Mouse (Mus musculus) CH12.LX (cell line): ENCODE measurements around the gene Eef1akmt3. TPM values are rescaled to one million over a fixed set of nuclear protein-coding genes. Genes with fewer than 3 reads are reported as not detected.

Experiments used
- DNase-seq: peaks from one replicate; pipeline ENCODE4 v3.0.0-alpha.2; 2013; ENCODE audit errors: extremely low read depth
- H3K27ac ChIP-seq: 2 replicates; pipeline ENCODE4 v1.5.1; 2012; ENCODE audit warnings: low read depth, mild to moderate bottlenecking, control low read depth, moderate library complexity; ENCODE audit not compliant: insufficient read depth
- H3K27me3 ChIP-seq: replicated peaks from 2 replicates; pipeline ENCODE3; 2012; ENCODE audit warnings: inconsistent platforms
- H3K36me3 ChIP-seq, 2 experiments: replicated peaks in 1 of 2; 2 replicates each; pipeline versions ENCODE3 to v1.6.1; 2012; ENCODE audit warnings: inconsistent platforms in 1 of 2, low read length in 1 of 2, mild to moderate bottlenecking in 1 of 2, mixed read lengths in 1 of 2, moderate library complexity in 1 of 2; ENCODE audit not compliant: control insufficient read depth in 1 of 2, insufficient read depth in 1 of 2
- H3K4me1 ChIP-seq, 2 experiments: 2 replicates each; pipeline ENCODE4 v1.6.1; 2012; ENCODE audit warnings: inconsistent platforms in 1 of 2, moderate library complexity in 1 of 2; ENCODE audit not compliant: insufficient read depth in 2 of 2, control insufficient read depth in 1 of 2
- H3K4me2 ChIP-seq: 2 replicates; pipeline ENCODE4 v1.6.1; 2012; ENCODE audit warnings: low read depth, mild to moderate bottlenecking, control low read depth; ENCODE audit not compliant: poor library complexity, insufficient read depth, severe bottlenecking
- H3K4me3 ChIP-seq, 3 experiments: fragments of 150-350 bp in 1 of 3; sonication (generic) in 1 of 3; replicated peaks in 1 of 3; 2 replicates each; pipeline versions ENCODE3 to v1.5.1; 2011 to 2012; ENCODE audit warnings: low read depth in 2 of 3, low read length in 2 of 3, mild to moderate bottlenecking in 2 of 3, moderate library complexity in 2 of 3, control low read depth in 1 of 3, improper control_type of control experiment in 1 of 3, inconsistent platforms in 1 of 3, mixed read lengths in 1 of 3; ENCODE audit not compliant: poor library complexity in 1 of 3
- H3K79me2 ChIP-seq: replicated peaks from 2 replicates; pipeline ENCODE4 v1.6.1; 2012; ENCODE audit warnings: mild to moderate bottlenecking, moderate library complexity; ENCODE audit not compliant: control insufficient read depth, poor library complexity, insufficient read depth, severe bottlenecking; ENCODE audit errors: extremely low read depth
- H3K9ac ChIP-seq: 2 replicates; pipeline ENCODE4 v1.6.1; 2012; ENCODE audit warnings: low read depth, mild to moderate bottlenecking, control low read depth, moderate library complexity; ENCODE audit not compliant: insufficient read depth
- H3K9me3 ChIP-seq: replicated peaks from 2 replicates; pipeline ENCODE3; 2012; ENCODE audit warnings: low read length, inconsistent platforms, mixed read lengths
- ELF1 ChIP-seq: IDR thresholded peaks from 2 replicates; pipeline ENCODE4 v1.6.1; 2014; ENCODE audit warnings: low read depth, mild to moderate bottlenecking, inconsistent platforms, low read length, improper control_type of control experiment
- ETS1 ChIP-seq: conservative IDR thresholded peaks from 2 replicates; pipeline ENCODE4 v1.6.1; 2012; ENCODE audit warnings: low read depth, mild to moderate bottlenecking, inconsistent platforms, low read length, improper control_type of control experiment, moderate library complexity
- HCFC1 ChIP-seq: IDR thresholded peaks from 2 replicates; pipeline ENCODE4 v1.6.1; 2012; ENCODE audit warnings: low read depth, mild to moderate bottlenecking, inconsistent platforms, low read length, improper control_type of control experiment
- JUND ChIP-seq: conservative IDR thresholded peaks from 2 replicates; pipeline ENCODE4 v1.6.1; 2011; ENCODE audit warnings: low read depth, low read length, improper control_type of control experiment
- MAX ChIP-seq: IDR thresholded peaks from 2 replicates; pipeline ENCODE4 v1.6.1; 2011; ENCODE audit warnings: low read length, improper control_type of control experiment
- MAZ ChIP-seq: IDR thresholded peaks from 2 replicates; pipeline ENCODE4 v1.6.1; 2012; ENCODE audit warnings: low read depth, mild to moderate bottlenecking, inconsistent platforms, low read length, improper control_type of control experiment, moderate library complexity
- MEF2A ChIP-seq: IDR thresholded peaks from 2 replicates; pipeline ENCODE4 v1.6.1; 2014; ENCODE audit warnings: low read depth, mild to moderate bottlenecking, inconsistent platforms, low read length, improper control_type of control experiment, borderline replicate concordance
- POLR2A ChIP-seq: IDR thresholded peaks from 2 replicates; pipeline ENCODE4 v1.6.1; 2011; ENCODE audit warnings: low read depth, mild to moderate bottlenecking, improper control_type of control experiment, low read length
- POLR2AphosphoS2 ChIP-seq: IDR thresholded peaks from 2 replicates; pipeline ENCODE4 v1.6.1; 2011; ENCODE audit warnings: low read depth, low read length, improper control_type of control experiment
- SIN3A ChIP-seq: IDR thresholded peaks from 2 replicates; pipeline ENCODE4 v1.6.1; 2012; ENCODE audit warnings: low read length, improper control_type of control experiment, inconsistent platforms
- TBP ChIP-seq: conservative IDR thresholded peaks from 2 replicates; pipeline ENCODE4 v1.6.1; 2011; ENCODE audit warnings: low read depth, low read length, improper control_type of control experiment
- USF1 ChIP-seq: IDR thresholded peaks from 2 replicates; pipeline ENCODE4 v1.6.1; 2014; ENCODE audit warnings: low read depth, mild to moderate bottlenecking, inconsistent platforms, low read length, improper control_type of control experiment
- USF2 ChIP-seq: conservative IDR thresholded peaks from 2 replicates; pipeline ENCODE4 v1.6.1; 2011; ENCODE audit warnings: low read depth, low read length, improper control_type of control experiment
- ZNF384 ChIP-seq: IDR thresholded peaks from 2 replicates; pipeline ENCODE4 v1.6.1; 2012; ENCODE audit warnings: low read depth, low read length, improper control_type of control experiment, inconsistent platforms
- dilution Hi-C: fragments of 300-500 bp; cut with MboI; formaldehyde crosslinking; loops from 2 replicates; pipeline ENCODE4 v1.14.3; 2020; ENCODE audit warnings: low sequenced_read_pairs; ENCODE audit not compliant: extremely low pct_unique_long_range_greater_than_20kb, extremely low pct_ligation_motif_present
- in situ Hi-C: fragments of 300-500 bp; cut with MboI; formaldehyde crosslinking; loops from 3 replicates; pipeline ENCODE4 v1.14.3; 2019; ENCODE audit warnings: low sequenced_read_pairs, low pct_ligation_motif_present, low pct_unique_long_range_greater_than_20kb, mixed read lengths
- polyA plus RNA-seq: library from polyadenylated mRNA; unstranded; fragments of >175 nt; gene quantifications from 2 replicates; pipeline ENCODE4 v1.2.1, GENCODE M21; 2012; ENCODE audit warnings: low read depth; ENCODE audit not compliant: insufficient read length
- total RNA-seq, 2 experiments: library from RNA; depleted of rRNA; stranded (reverse); fragments of 300-350 nt in 1 of 2; fragments of >200 nt in 1 of 2; gene quantifications; 2 replicates each; pipeline ENCODE4 v1.2.3; 2012 to 2014

The Eef1akmt3 gene
- total and polyA plus RNA-seq, 3 experiments: 0.78 to 1.1 (median 0.98) TPM

GRCm38 (mm10) chr10:126981746-126982145 lies 59.6 kb downstream of the Eef1akmt3 start:
- Histone ChIP-seq H3K36me3 (peaks cover 3 to 22% of the 10 kb centered on the region in 2 experiments), H3K4me3 (no peak overlapping the region), H3K4me2 (no peak overlapping the region), H3K9ac (no peak overlapping the region), H3K27me3 (peaks cover 6% of the 10 kb centered on the region), H3K79me2 (peaks cover 23% of the 10 kb centered on the region), H3K4me1 (peaks cover 12 to 43% of the 10 kb centered on the region in 2 experiments), H3K27ac (no peak overlapping the region)
- DNase-seq: no peak
- in situ Hi-C loops: no loop called here
- dilution Hi-C loops: no loop called here
- TF ChIP-seq SIN3A: no peak
- no peak for TF ChIP-seq HCFC1
- TF ChIP-seq JUND: no peak
- no peak for TF ChIP-seq POLR2A
- TF ChIP-seq MAX: no peak
- no peak for TF ChIP-seq ZNF384
- TF ChIP-seq ETS1: no peak
- TF ChIP-seq TBP: no peak
- no peak for TF ChIP-seq MEF2A
- no peak for TF ChIP-seq USF2
- no peak for TF ChIP-seq ELF1
- TF ChIP-seq USF1: no peak
- no peak for TF ChIP-seq MAZ
- TF ChIP-seq POLR2AphosphoS2: no peak
- TF ChIP-seq, all 38 proteins: peak for 0
- no peaks in the 10 kb centered on the region for H3K9me3 ChIP-seq

Other genes with a start within 250 kb of the Eef1akmt3 start
- gene Atp23, start 140.2 kb downstream of the Eef1akmt3 start, total RNA-seq (2012; rRNA removed): 16.7 and 19.8 TPM in 2 replicates
- 15.4 and 17.2 TPM in 2 replicates for gene Atp23, start 140.2 kb downstream of the Eef1akmt3 start, total RNA-seq (2014; rRNA removed)
- 16.9 and 18.9 TPM in 2 replicates for gene Atp23, start 140.2 kb downstream of the Eef1akmt3 start, polyA plus RNA-seq
- 13.2 and 20.2 TPM in 2 replicates for gene Ctdsp2, start 62.8 kb downstream of the Eef1akmt3 start, total RNA-seq (2012; rRNA removed)
- 7.5 and 8.9 TPM in 2 replicates for gene Ctdsp2, start 62.8 kb downstream of the Eef1akmt3 start, total RNA-seq (2014; rRNA removed)
- gene Ctdsp2, start 62.8 kb downstream of the Eef1akmt3 start, polyA plus RNA-seq: 17.7 and 21.9 TPM in 2 replicates
- gene Avil, start 40.8 kb downstream of the Eef1akmt3 start, total RNA-seq (2012; rRNA removed): 2.1 and 2.7 TPM in 2 replicates
- gene Avil, start 40.8 kb downstream of the Eef1akmt3 start, total RNA-seq (2014; rRNA removed): 8.2 and 9.9 TPM in 2 replicates
- gene Avil, start 40.8 kb downstream of the Eef1akmt3 start, polyA plus RNA-seq: 18.8 and 20.0 TPM in 2 replicates
- 72.0 and 78.0 TPM in 2 replicates for gene Tsfm, start 10.7 kb downstream of the Eef1akmt3 start, total RNA-seq (2012; rRNA removed)
- 88.9 and 93.9 TPM in 2 replicates for gene Tsfm, start 10.7 kb downstream of the Eef1akmt3 start, total RNA-seq (2014; rRNA removed)
- 53.0 and 53.2 TPM in 2 replicates for gene Tsfm, start 10.7 kb downstream of the Eef1akmt3 start, polyA plus RNA-seq
- gene Mettl1, start 99 bp downstream of the Eef1akmt3 start, total RNA-seq (2012; rRNA removed): 28.4 and 32.7 TPM in 2 replicates
- gene Mettl1, start 99 bp downstream of the Eef1akmt3 start, total RNA-seq (2014; rRNA removed): 19.6 and 21.6 TPM in 2 replicates
- gene Mettl1, start 99 bp downstream of the Eef1akmt3 start, polyA plus RNA-seq: 44.0 and 49.4 TPM in 2 replicates
- 0.34 and 0.42 TPM in 2 replicates for gene Cyp27b1, start 6.7 kb upstream of the Eef1akmt3 start, total RNA-seq (2012; rRNA removed)
- 0.32 TPM in 2 replicates for gene Cyp27b1, start 6.7 kb upstream of the Eef1akmt3 start, total RNA-seq (2014; rRNA removed)
- 0.89 and 1.4 TPM in 2 replicates for gene Cyp27b1, start 6.7 kb upstream of the Eef1akmt3 start, polyA plus RNA-seq
- 3.4 and 3.6 TPM in 2 replicates for gene March9, start 18.7 kb upstream of the Eef1akmt3 start, total RNA-seq (2012; rRNA removed)
- 0.58 and 0.68 TPM in 2 replicates for gene March9, start 18.7 kb upstream of the Eef1akmt3 start, total RNA-seq (2014; rRNA removed)
- gene March9, start 18.7 kb upstream of the Eef1akmt3 start, polyA plus RNA-seq: 0.97 and 1.0 TPM in 2 replicates
- 257 and 304 TPM in 2 replicates for gene Cdk4, start 22.0 kb upstream of the Eef1akmt3 start, total RNA-seq (2012; rRNA removed)
- 799 and 864 TPM in 2 replicates for gene Cdk4, start 22.0 kb upstream of the Eef1akmt3 start, total RNA-seq (2014; rRNA removed)
- 839 and 921 TPM in 2 replicates for gene Cdk4, start 22.0 kb upstream of the Eef1akmt3 start, polyA plus RNA-seq
- gene Tspan31, start 28.8 kb upstream of the Eef1akmt3 start, total RNA-seq (2012; rRNA removed): 81.5 and 85.9 TPM in 2 replicates
- gene Tspan31, start 28.8 kb upstream of the Eef1akmt3 start, total RNA-seq (2014; rRNA removed): 110 and 148 TPM in 2 replicates
- gene Tspan31, start 28.8 kb upstream of the Eef1akmt3 start, polyA plus RNA-seq: 72.8 and 79.9 TPM in 2 replicates
- gene Agap2, start 33.8 kb upstream of the Eef1akmt3 start, total RNA-seq (2012; rRNA removed): 43.5 and 46.0 TPM in 2 replicates
- gene Agap2, start 33.8 kb upstream of the Eef1akmt3 start, total RNA-seq (2014; rRNA removed): 24.8 and 27.8 TPM in 2 replicates
- 26.1 and 27.8 TPM in 2 replicates for gene Agap2, start 33.8 kb upstream of the Eef1akmt3 start, polyA plus RNA-seq
- 81.1 and 82.7 TPM in 2 replicates for gene Os9, start 79.6 kb upstream of the Eef1akmt3 start, total RNA-seq (2012; rRNA removed)
- gene Os9, start 79.6 kb upstream of the Eef1akmt3 start, total RNA-seq (2014; rRNA removed): 41.0 and 42.8 TPM in 2 replicates
- gene Os9, start 79.6 kb upstream of the Eef1akmt3 start, polyA plus RNA-seq: 61.9 and 78.2 TPM in 2 replicates
- gene B4galnt1, start 123.7 kb upstream of the Eef1akmt3 start, total RNA-seq (2012; rRNA removed): 15.5 and 17.5 TPM in 2 replicates
- gene B4galnt1, start 123.7 kb upstream of the Eef1akmt3 start, total RNA-seq (2014; rRNA removed): 0.74 and 0.98 TPM in 2 replicates
- gene B4galnt1, start 123.7 kb upstream of the Eef1akmt3 start, polyA plus RNA-seq: 1.9 and 2.3 TPM in 2 replicates
- 1.2 and 1.7 TPM in 2 replicates for gene Slc26a10, start 139.1 kb upstream of the Eef1akmt3 start, total RNA-seq (2012; rRNA removed)
- 0.05 TPM in 2 replicates for gene Slc26a10, start 139.1 kb upstream of the Eef1akmt3 start, total RNA-seq (2014; rRNA removed)
- gene Slc26a10, start 139.1 kb upstream of the Eef1akmt3 start, polyA plus RNA-seq: 0.16 and 0.44 TPM in 2 replicates
- 8.6 and 8.7 TPM in 2 replicates for gene Arhgef25, start 148.6 kb upstream of the Eef1akmt3 start, total RNA-seq (2012; rRNA removed)
- 3.3 and 4.0 TPM in 2 replicates for gene Arhgef25, start 148.6 kb upstream of the Eef1akmt3 start, total RNA-seq (2014; rRNA removed)
- 8.3 and 11.1 TPM in 2 replicates for gene Arhgef25, start 148.6 kb upstream of the Eef1akmt3 start, polyA plus RNA-seq
- gene Dtx3, start 154.2 kb upstream of the Eef1akmt3 start, total RNA-seq (2012; rRNA removed): 26.9 and 27.6 TPM in 2 replicates
- 18.9 and 19.2 TPM in 2 replicates for gene Dtx3, start 154.2 kb upstream of the Eef1akmt3 start, total RNA-seq (2014; rRNA removed)
- gene Dtx3, start 154.2 kb upstream of the Eef1akmt3 start, polyA plus RNA-seq: 51.2 and 54.4 TPM in 2 replicates
- gene Pip4k2c, start 170.1 kb upstream of the Eef1akmt3 start, total RNA-seq (2012; rRNA removed): 22.7 TPM in 2 replicates
- gene Pip4k2c, start 170.1 kb upstream of the Eef1akmt3 start, total RNA-seq (2014; rRNA removed): 12.5 and 13.3 TPM in 2 replicates
- gene Pip4k2c, start 170.1 kb upstream of the Eef1akmt3 start, polyA plus RNA-seq: 23.3 and 24.7 TPM in 2 replicates
- gene Kif5a, start 221.8 kb upstream of the Eef1akmt3 start, total RNA-seq (2012; rRNA removed): 1.3 and 2.1 TPM in 2 replicates
- not detected in 2 replicates for gene Kif5a, start 221.8 kb upstream of the Eef1akmt3 start, total RNA-seq (2014; rRNA removed)
- 0.14 and 0.46 TPM in 2 replicates for gene Kif5a, start 221.8 kb upstream of the Eef1akmt3 start, polyA plus RNA-seq
- 88.5 and 91.9 TPM in 2 replicates for gene Dctn2, start 224.9 kb upstream of the Eef1akmt3 start, total RNA-seq (2012; rRNA removed)
- 66.3 and 67.3 TPM in 2 replicates for gene Dctn2, start 224.9 kb upstream of the Eef1akmt3 start, total RNA-seq (2014; rRNA removed)
- gene Dctn2, start 224.9 kb upstream of the Eef1akmt3 start, polyA plus RNA-seq: 79.1 and 94.1 TPM in 2 replicates
- 2.7 and 3.3 TPM in 2 replicates for gene Mbd6, start 247.5 kb upstream of the Eef1akmt3 start, total RNA-seq (2012; rRNA removed)
- gene Mbd6, start 247.5 kb upstream of the Eef1akmt3 start, total RNA-seq (2014; rRNA removed): 0.51 and 0.74 TPM in 2 replicates
- gene Mbd6, start 247.5 kb upstream of the Eef1akmt3 start, polyA plus RNA-seq: 16.5 and 17.7 TPM in 2 replicates